Comparison of ENCODE assay signal across 19 mouse cellular contexts in the genomic region with DNA sequence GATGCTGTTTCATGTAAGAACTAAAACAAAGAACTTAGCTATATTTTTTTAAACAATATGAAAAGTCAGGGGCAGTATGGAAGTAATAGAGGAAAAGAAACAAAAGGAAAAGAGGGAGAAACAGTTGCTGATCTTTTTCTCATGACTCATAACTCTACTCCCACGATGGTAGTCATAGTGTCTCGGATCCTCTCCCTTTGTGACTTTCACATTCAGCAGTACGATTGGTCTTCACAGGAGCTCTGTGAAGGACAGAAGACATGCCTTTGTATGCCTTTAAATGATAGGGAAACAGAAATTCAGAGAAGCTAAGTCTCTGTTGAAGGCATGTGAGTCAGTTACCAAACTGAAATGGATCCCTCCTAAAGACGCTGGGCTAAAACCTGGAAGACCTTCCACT.
"Had no signal": no experiment of that assay in that cellular context is flagged by ENCODE, and none has a peak within 500 bp of the region (broad histone marks: within the 10 kb centered on the region; RNA-seq: fewer than 3 reads in every experiment).

No protein-coding gene starts in this region.

- H3K4me1 ChIP-seq: kidney, embryonic 15.5 days; liver, embryonic 13.5 days; stomach, embryonic 15.5 days had no signal

- H3K4me2 ChIP-seq: kidney, embryonic 15.5 days; liver, embryonic 13.5 days; midbrain, embryonic 12.5 days; midbrain, embryonic 15.5 days; stomach, embryonic 15.5 days had no signal

- H3K9me3 ChIP-seq: kidney, embryonic 15.5 days; liver, embryonic 13.5 days; midbrain, embryonic 12.5 days; midbrain, embryonic 15.5 days; stomach, embryonic 15.5 days had no signal

- H3K27me3 ChIP-seq: kidney, embryonic 15.5 days; liver, embryonic 13.5 days; midbrain, embryonic 12.5 days; midbrain, embryonic 15.5 days; stomach, embryonic 15.5 days had no signal

- H3K9ac ChIP-seq: kidney, embryonic 15.5 days; liver, embryonic 13.5 days; midbrain, embryonic 12.5 days; midbrain, embryonic 15.5 days; stomach, embryonic 15.5 days had no signal

- H3K4me3 ChIP-seq: kidney, embryonic 15.5 days; left cerebral cortex, adult 2 months; liver, embryonic 13.5 days; midbrain, embryonic 12.5 days; midbrain, embryonic 15.5 days; stomach, embryonic 15.5 days had no signal

- DNase-seq: kidney, adult 8-10 months; kidney, postnatal 10 days; kidney, postnatal 36 days; layer of hippocampus, postnatal 36 days; liver, embryonic 13.5 days; lung, adult 2 months; lung, postnatal 14 days; lung, postnatal 4 days; right cerebral cortex, adult 18-20 months; right cerebral cortex, postnatal 14 days; spleen, adult 18-20 months; thymus, adult 18-20 months; thymus, postnatal 14 days; thymus, postnatal 4 days had no signal

- H3K36me3 ChIP-seq: kidney, embryonic 15.5 days; liver, embryonic 13.5 days; midbrain, embryonic 12.5 days; midbrain, embryonic 15.5 days; stomach, embryonic 15.5 days had no signal

- ATAC-seq: midbrain, embryonic 15.5 days had no signal

- H3K27ac ChIP-seq: kidney, embryonic 15.5 days; left cerebral cortex, adult 2 months; liver, embryonic 13.5 days; midbrain, embryonic 12.5 days; stomach, embryonic 15.5 days had no signal
